Mouse (Mus musculus) lung, embryonic 16.5 days (tissue): ENCODE data around the gene Eid1. TPM values are rescaled to one million over a fixed set of nuclear protein-coding genes. Genes with fewer than 3 reads are reported as not detected.

ENCODE experiments used
- ATAC-seq: fragments of 200-750 bp; cut with Nextera tagmentation; 2 replicates; pipeline ENCODE4 v1.8.0; 2017; ENCODE audit warnings: low read depth, mild to moderate bottlenecking, moderate library complexity
- H3K27ac ChIP-seq: fragments of 300-500 bp; sonication (generic); 2 replicates; pipeline ENCODE4 v1.5.1; 2014; ENCODE audit warnings: mild to moderate bottlenecking, control low read depth, low read length
- H3K27me3 ChIP-seq: fragments of 300-500 bp; sonication (generic); 2 replicates; pipeline ENCODE4 v1.6.1; 2014; ENCODE audit warnings: low read depth, low read length, mixed read lengths; ENCODE audit not compliant: control insufficient read depth, insufficient read depth
- H3K36me3 ChIP-seq: fragments of 300-500 bp; sonication (generic); 2 replicates; pipeline ENCODE4 v1.6.1; 2014; ENCODE audit warnings: low read length; ENCODE audit not compliant: control insufficient read depth, insufficient read depth
- H3K4me1 ChIP-seq: fragments of 300-500 bp; sonication (generic); replicated peaks from 2 replicates; pipeline ENCODE4 v1.6.1; 2014; ENCODE audit warnings: low read length, mixed read lengths; ENCODE audit not compliant: control insufficient read depth, insufficient read depth
- H3K4me2 ChIP-seq: fragments of 300-500 bp; sonication (generic); 2 replicates; pipeline ENCODE4 v1.6.1; 2014; ENCODE audit warnings: low read depth, low read length, control low read depth
- H3K4me3 ChIP-seq: fragments of 300-500 bp; sonication (generic); 2 replicates; pipeline ENCODE4 v1.5.1; 2014; ENCODE audit warnings: mild to moderate bottlenecking, low read length, control low read depth
- H3K9ac ChIP-seq: fragments of 300-500 bp; sonication (generic); 2 replicates; pipeline ENCODE4 v1.6.1; 2014; ENCODE audit warnings: low read length, control low read depth
- H3K9me3 ChIP-seq: fragments of 300-500 bp; sonication (generic); 2 replicates; pipeline ENCODE4 v1.6.1; 2016; ENCODE audit warnings: low read length; ENCODE audit not compliant: control insufficient read depth
- WGBS: fragments of 180-500 bp; shearing (Covaris S2); extraction: QIAGEN DNeasy Blood & Tissue Kit; methylation state at CpG from one replicate; pipeline ENCODE4 v1.1.7; 2014; 5-methylcytosine and 5-hydroxymethylcytosine counted together
- polyA plus RNA-seq: library from polyadenylated mRNA; unstranded; fragments of >200 nt; fragmentation: Nextera tagmentation; extraction: Ambion mirVana; gene quantifications from 2 replicates; pipeline ENCODE4 v1.2.1, GENCODE M21; 2015

Eid1 gene
- 101 and 105 TPM in 2 replicates for polyA plus RNA-seq

GRCm38 (mm10) chr2:125672957-125673631, at the start of gene Eid1:
Eid1 (plus strand) TSS chr2:125673095.
- no peaks in the 10 kb centered on the region; the same call in 1 of the 2 replicates for H3K36me3 ChIP-seq
- 0% methylated on average over 61 of the region's 79 CpGs for WGBS
- H3K9me3 ChIP-seq, result no peaks in the 10 kb centered on the region
- H3K4me2 ChIP-seq, result peak within 1 kb of the TSS; percentile 71
- H3K9ac ChIP-seq, result peak within 1 kb of the TSS; percentile 97
- peak; percentile 93 for ATAC-seq
- peak within 1 kb of the TSS; percentile 91 for H3K4me3 ChIP-seq
- H3K27me3 ChIP-seq, result no peaks in the 10 kb centered on the region; the same call in 1 of the 2 replicates
- H3K27ac ChIP-seq, result peak within 1 kb of the TSS; percentile 85
- H3K4me1 ChIP-seq, result peaks cover 7% of the 10 kb centered on the region; the same call in 1 of the 2 replicates

GRCm38 (mm10) chr2:125623211-125623610, 49.7 kb upstream of the Eid1 start:
- 90% methylated on average over 15 of the region's 15 CpGs for WGBS
- H3K4me3 ChIP-seq, result no peak overlapping the region
- H3K4me2 ChIP-seq, result peak overlapping the region; percentile 72
- H3K27me3 ChIP-seq, result no peaks in the 10 kb centered on the region
- H3K4me1 ChIP-seq, result peaks cover 16% of the 10 kb centered on the region
- no peak for ATAC-seq
- H3K36me3 ChIP-seq, result peaks cover 15% of the 10 kb centered on the region
- H3K9me3 ChIP-seq, result no peaks in the 10 kb centered on the region
- no peak overlapping the region for H3K27ac ChIP-seq
- no peak overlapping the region for H3K9ac ChIP-seq

GRCm38 (mm10) chr2:125624127-125624685, 48.7 kb upstream of the Eid1 start:
- no peaks in the 10 kb centered on the region for H3K27me3 ChIP-seq
- H3K9ac ChIP-seq, result peak overlapping the region; percentile 90
- peak overlapping the region; percentile 37; the same call in 1 of the 2 replicates for H3K27ac ChIP-seq
- no peak for ATAC-seq
- no peaks in the 10 kb centered on the region for H3K9me3 ChIP-seq
- WGBS, result 5% methylated on average over 9 of the region's 9 CpGs
- H3K4me3 ChIP-seq, result peak overlapping the region; percentile 88
- peak overlapping the region; percentile 72 for H3K4me2 ChIP-seq
- peaks cover 8% of the 10 kb centered on the region for H3K36me3 ChIP-seq
- H3K4me1 ChIP-seq, result peaks cover 19% of the 10 kb centered on the region

- peak; percentile 99 for ATAC-seq
- under 1% methylated on average over 50 of the region's 50 CpGs for WGBS
- Histone ChIP-seq H3K27me3 (no peaks in the 10 kb centered on the region), H3K9ac (peak within 1 kb of the TSS; percentile 90), H3K9me3 (no peaks in the 10 kb centered on the region), H3K4me3 (peak within 1 kb of the TSS; percentile 88), H3K36me3 (peaks cover 2% of the 10 kb centered on the region), H3K27ac (peak within 1 kb of the TSS; percentile 37; the same call in 1 of the 2 replicates), H3K4me1 (peaks cover 19% of the 10 kb centered on the region), H3K4me2 (peak within 1 kb of the TSS; percentile 72)
These were observed 48.0 kb upstream of the Eid1 start, which contains the start of gene Cep152 for GRCm38 (mm10) chr2:125624837-125625351. Cep152 (minus strand) TSS chr2:125625113.

- Histone ChIP-seq H3K4me3 (no peak overlapping the region), H3K36me3 (no peaks in the 10 kb centered on the region), H3K4me1 (peaks cover 19% of the 10 kb centered on the region), H3K4me2 (no peak overlapping the region), H3K9ac (no peak overlapping the region), H3K27ac (no peak overlapping the region), H3K9me3 (no peaks in the 10 kb centered on the region), H3K27me3 (no peaks in the 10 kb centered on the region)
- no peak for ATAC-seq
- WGBS, result 83% methylated on average over 4 of the region's 4 CpGs
These were observed 46.4 kb upstream of the Eid1 start for GRCm38 (mm10) chr2:125626536-125626935.

GRCm38 (mm10) chr2:125628487-125628886, 44.4 kb upstream of the Eid1 start:
- no peaks in the 10 kb centered on the region for H3K27me3 ChIP-seq
- H3K4me2 ChIP-seq, result no peak overlapping the region
- H3K36me3 ChIP-seq, result no peaks in the 10 kb centered on the region
- no peak for ATAC-seq
- H3K9me3 ChIP-seq, result no peaks in the 10 kb centered on the region
- H3K4me3 ChIP-seq, result no peak overlapping the region
- H3K9ac ChIP-seq, result no peak overlapping the region
- WGBS, result 34% methylated on average over 6 of the region's 6 CpGs
- peaks cover 13% of the 10 kb centered on the region for H3K4me1 ChIP-seq
- H3K27ac ChIP-seq, result no peak overlapping the region

- Histone ChIP-seq H3K27me3 (no peaks in the 10 kb centered on the region), H3K4me1 (peaks cover 3% of the 10 kb centered on the region; the same call in 1 of the 2 replicates), H3K9me3 (no peaks in the 10 kb centered on the region), H3K9ac (no peak overlapping the region), H3K4me2 (no peak overlapping the region), H3K4me3 (no peak overlapping the region), H3K36me3 (no peaks in the 10 kb centered on the region), H3K27ac (no peak overlapping the region)
- no peak for ATAC-seq
- 97% methylated on average over 2 of the region's 2 CpGs for WGBS
These were observed 42.9 kb upstream of the Eid1 start for GRCm38 (mm10) chr2:125630010-125630409.

GRCm38 (mm10) chr2:125637331-125637730, 35.6 kb upstream of the Eid1 start:
- H3K9me3 ChIP-seq, result no peaks in the 10 kb centered on the region
- no peaks in the 10 kb centered on the region for H3K4me1 ChIP-seq
- H3K4me2 ChIP-seq, result no peak overlapping the region
- no peaks in the 10 kb centered on the region for H3K27me3 ChIP-seq
- H3K27ac ChIP-seq, result no peak overlapping the region
- no peak overlapping the region for H3K4me3 ChIP-seq
- no peak overlapping the region for H3K9ac ChIP-seq
- no peaks in the 10 kb centered on the region for H3K36me3 ChIP-seq
- WGBS, result 53% methylated on average over 7 of the region's 7 CpGs
- no peak for ATAC-seq

- Histone ChIP-seq H3K4me2 (no peak overlapping the region), H3K4me1 (peaks cover 3% of the 10 kb centered on the region; the same call in 1 of the 2 replicates), H3K27me3 (no peaks in the 10 kb centered on the region), H3K9me3 (no peaks in the 10 kb centered on the region), H3K4me3 (no peak overlapping the region), H3K9ac (no peak overlapping the region), H3K27ac (no peak overlapping the region), H3K36me3 (no peaks in the 10 kb centered on the region)
- 81% methylated on average over 6 of the region's 6 CpGs for WGBS
- no peak for ATAC-seq
These were observed 28.0 kb upstream of the Eid1 start for GRCm38 (mm10) chr2:125644912-125645311.
